Mouse (Mus musculus) retina, postnatal 1 day (tissue): ENCODE results near the gene Magel2.

Experiments
- DNase-seq: peaks from one replicate; pipeline ENCODE4 v3.0.0-alpha.2; 2012

Magel2 gene

DNA sequence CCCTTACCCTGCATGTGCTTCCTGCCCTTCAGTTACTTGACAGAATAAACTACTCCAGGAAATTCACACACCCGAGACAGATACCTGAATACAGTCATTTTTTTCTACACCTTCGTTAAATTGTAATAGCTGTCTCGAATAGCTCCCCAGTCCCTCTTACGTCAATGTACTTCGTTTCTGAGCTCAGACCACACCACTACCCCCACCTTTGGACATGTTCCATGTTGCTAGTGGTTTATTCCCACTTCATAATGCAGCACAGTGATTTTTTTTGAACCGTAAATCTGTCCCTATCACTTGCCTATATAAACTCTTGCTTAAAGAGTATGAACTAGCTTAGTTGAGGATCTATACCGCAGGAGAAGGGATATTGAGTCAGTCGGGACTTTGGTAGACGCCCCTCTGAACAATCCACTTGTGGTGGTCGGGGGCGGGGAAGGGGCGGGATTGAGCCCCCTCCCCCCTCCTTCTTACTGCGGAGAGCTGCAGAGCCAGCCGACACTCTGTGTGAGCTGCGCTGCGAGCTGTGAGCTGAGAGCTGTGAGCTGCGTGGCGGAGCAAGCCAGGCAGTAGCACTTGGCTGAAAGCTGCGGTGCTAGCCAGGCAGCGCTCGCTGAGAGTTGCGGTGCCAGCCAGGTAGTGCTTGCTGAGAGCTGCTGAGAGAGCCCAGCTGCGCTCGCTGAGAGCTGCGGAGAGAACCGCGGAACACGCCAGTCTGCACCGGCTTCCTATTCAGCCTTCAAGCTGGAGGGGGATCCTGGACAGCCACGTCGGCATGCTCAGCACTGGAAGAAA, at the start of gene Magel2:
Gene Magel2 (plus strand): TSS at position 501 of the 795 bp plus-strand sequence.
- peak; percentile 88 for DNase-seq

DNA sequence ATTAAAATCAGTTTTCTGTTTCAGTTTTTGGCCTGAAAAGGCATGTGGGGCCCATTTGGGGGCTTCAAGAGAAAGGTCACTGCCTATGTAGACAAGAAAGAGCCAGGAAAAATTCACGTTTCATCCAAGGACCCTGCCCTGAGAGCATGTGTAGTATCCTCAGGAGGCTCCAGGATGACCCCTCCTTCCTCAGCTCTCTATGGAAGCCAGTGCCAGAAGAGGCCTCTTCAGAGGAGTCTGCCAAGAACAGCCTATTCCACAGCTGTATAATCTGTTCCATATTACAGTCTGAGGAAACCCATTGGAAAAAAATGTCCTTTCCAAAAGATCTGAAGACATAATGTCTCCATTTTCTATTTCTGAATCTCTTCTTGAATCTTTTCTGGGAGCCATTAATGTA, 31.4 kb upstream of the Magel2 start:
- DNase-seq: no peak

DNA sequence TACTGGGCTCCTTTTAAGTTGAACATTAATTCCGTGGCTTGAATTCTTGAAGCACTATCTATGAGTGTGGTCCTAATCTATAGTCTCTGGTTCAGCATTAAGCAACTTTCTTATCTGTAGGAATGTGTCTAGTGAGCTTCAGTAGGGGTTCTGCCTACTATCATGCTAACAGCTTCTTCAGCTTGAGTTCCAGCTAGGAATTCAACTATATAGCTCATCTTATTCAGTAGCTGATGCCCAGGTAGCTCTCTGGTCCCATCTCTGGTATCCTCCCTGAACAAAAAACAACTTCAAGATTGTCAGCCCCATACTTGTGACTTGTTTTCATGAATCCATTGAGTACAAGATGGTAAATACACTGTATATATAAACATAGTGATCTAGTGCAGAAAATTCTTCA, 30.5 kb upstream of the Magel2 start, which contains the start of gene Ndn:
Gene Ndn (plus strand): TSS at position 301 of the 400 bp plus-strand sequence.
- no peak for DNase-seq

DNA sequence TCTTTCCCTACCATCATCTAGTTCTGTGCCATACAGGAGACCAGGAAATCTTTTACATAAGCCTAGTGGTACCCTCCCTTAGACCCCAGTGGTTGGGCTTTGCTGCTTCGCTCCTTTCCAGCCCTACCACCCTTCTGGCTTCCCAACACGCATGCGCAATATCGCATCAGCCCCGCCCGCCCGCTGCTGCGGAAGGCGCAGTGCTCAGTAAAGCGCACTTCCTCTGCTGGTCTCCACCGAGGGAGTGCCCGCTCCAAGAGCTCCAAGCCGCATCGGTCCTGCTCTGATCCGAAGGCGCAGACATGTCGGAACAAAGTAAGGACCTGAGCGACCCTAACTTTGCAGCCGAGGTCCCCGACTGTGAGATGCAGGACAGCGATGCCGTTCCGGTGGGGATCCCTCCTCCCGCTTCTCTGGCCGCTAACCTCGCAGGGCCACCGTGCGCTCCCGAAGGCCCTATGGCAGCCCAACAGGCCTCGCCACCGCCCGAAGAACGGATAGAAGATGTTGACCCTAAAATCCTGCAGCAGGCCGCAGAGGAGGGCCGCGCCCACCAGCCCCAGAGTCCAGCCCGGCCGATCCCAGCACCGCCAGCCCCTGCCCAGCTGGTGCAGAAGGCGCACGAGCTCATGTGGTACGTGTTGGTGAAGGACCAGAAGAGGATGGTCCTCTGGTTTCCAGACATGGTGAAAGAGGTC, 28.6 kb upstream of the Magel2 start:
- peak; percentile 90 for DNase-seq

DNA sequence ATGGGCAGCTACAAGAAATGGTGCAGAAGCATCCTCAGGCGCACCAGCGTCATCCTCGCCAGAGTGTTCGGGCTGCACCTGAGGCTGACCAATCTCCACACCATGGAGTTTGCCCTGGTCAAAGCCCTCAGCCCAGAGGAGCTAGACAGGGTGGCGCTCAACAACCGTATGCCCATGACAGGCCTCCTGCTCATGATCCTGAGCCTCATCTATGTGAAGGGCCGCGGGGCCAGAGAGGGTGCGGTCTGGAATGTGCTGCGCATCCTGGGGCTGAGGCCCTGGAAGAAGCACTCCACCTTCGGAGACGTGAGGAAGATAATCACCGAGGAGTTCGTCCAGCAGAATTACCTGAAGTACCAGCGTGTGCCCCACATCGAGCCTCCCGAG, 28.0 kb upstream of the Magel2 start:
- DNase-seq: no peak

DNA sequence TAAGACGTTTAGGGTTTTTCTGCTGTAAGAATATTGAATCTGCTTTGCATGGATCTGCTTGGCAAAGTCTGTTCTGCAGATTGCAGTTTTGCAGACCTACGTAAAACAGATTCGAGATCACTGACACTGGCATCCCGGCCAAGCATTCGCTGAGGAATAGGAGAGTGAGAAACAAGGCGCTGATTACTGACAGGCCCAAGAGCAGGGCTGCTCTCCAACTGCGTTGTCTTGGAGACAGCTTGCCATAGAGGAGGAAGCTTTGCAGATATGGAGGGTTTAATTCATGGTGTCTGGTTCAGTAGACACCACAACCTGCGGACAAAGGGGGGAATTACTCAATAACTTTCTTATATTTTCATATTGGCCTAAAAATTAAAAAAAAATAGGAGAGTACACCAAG, 25.5 kb upstream of the Magel2 start:
- DNase-seq: peak; percentile 3

DNA sequence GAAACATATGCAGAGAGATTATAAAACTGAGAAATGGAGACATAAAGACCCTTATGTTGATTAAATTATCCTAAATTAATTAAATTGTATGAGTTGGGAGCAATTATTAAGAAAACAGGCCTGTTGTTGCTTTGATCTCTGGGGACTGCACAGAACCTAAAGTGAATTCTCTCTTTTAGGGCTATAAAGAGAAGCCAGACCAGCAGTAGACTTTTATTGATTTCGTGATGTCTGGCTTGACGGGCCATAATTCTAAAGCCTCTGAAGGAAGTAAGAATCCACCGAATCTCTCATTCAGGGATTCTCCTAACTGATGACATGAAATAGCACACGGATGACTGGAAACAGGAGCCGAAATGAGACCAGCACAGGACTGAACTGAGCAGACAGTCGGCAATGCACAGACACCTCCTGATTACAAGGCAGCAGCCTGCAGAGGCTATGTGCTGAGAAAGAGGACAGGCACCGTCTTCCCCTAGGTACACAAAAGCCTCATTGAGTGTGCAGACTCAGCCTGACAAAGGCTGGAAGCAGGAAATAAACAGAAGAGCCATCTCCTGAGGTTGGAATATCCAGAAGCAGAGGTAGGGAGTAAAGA, 11.7 kb upstream of the Magel2 start:
- DNase-seq: no peak

DNA sequence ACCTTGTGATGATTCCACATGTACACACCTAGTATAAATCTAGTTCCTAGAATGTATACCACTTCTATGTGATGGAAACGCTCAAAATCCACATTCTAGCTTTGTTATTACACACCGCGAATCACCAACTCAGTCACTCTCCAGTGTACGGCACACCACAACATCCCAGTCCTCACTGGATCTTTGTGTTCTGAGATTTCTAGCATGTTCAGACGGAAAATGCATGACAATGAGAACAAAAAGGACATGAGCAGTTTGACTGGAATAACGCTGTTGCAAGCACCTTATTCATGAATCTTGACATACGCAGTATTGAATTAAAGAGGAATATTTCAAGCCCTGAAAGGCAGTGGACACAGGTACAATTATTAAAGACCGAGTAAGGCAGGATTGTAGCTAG, 10.1 kb upstream of the Magel2 start:
- no peak for DNase-seq

DNA sequence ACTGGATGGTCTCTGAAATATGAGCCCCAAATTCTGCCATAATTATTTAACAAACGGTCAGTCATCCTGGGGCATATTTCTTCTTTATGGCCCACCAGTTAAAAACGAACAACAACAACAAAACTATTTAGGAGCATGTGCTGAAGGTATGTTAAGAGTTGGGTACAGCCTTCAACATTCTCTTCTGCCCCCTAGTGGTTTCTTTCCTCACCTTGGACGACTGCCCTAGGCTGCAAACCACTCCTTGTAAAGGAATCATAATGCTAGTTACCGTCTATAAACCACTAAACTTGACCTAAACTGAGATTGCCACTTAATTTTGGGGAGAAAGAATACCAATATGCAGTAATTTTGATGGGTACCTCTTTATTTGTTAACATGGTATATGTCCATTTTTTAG, 1.2 kb upstream of the Magel2 start:
- DNase-seq: peak; percentile 58

DNA sequence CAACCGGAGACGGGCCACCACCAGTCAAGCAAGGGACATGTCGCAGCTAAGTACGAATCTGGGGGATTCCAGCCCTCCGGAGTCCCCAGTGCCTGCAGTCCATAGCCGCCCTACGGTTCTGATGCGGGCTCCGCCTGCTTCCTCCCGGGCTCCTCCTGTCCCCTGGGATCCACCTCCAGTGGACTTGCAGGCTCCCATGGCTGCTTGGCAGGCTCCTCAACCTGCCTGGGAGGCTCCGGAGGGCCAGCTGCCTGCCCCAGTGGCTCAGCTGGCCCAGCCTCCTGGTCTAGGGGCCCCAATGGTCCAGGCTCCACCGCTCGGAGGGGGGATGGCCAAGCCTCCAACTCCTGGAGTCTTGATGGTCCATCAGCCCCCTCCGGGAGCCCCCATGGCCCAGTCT, 503 bp downstream of the Magel2 start:
- DNase-seq: no peak

DNA sequence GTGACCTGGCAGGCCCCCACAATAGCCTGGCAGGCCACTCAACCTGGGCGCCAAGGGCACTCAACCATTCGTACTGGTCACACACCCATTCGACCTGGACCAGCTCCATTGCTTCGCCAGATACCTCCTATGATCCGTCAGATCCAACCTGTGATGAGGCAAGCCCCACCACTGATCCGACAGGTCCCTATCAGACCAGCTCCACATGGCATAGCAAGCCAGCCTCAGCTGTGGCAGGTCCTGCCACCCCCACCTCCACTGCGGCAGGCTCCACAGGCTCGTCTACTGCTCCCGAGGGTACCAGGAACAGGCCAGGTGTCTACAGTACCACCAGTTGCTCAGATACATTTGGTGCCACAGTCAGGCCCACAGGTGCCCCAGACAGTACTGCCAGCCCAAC, 1.7 kb downstream of the Magel2 start:
- DNase-seq: no peak

DNA sequence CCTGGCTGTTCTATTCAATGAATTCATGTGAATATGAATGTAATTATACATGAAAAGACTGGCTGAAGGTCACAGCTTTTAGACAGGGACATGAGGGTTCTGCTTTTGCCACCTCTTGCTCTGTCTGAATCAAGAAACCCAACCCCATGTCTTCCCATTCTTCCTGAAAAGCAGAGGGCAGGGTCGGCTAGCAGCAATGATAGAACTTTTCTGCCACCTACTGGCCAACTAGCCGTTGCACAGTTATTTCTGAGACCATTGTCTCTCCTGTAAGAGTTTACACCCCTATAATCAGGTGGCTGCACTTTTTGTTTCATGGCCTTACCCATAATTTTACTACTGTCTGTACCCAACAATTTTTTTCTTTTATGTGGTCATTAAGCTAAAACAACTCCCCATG, 5.6 kb downstream of the Magel2 start:
- DNase-seq: peak; percentile 71

DNA sequence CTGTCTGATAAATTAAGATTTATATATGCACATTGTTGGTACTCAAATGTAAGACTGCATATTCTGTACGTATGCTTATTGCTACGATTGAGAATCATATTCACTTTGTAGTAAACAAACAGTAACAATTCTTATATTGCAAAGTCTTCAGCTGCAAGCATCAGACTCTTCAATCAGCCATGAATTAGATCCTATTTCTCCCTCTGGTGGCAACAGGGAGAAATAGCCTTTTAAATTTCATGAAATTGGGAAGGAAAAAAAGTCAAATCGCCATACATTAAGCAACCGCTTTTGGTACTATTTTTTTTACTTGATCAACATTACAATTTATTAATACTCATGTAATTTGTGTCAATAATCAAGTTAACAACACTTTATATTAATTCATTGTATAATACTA, 11.5 kb downstream of the Magel2 start:
- DNase-seq: peak; percentile 14

DNA sequence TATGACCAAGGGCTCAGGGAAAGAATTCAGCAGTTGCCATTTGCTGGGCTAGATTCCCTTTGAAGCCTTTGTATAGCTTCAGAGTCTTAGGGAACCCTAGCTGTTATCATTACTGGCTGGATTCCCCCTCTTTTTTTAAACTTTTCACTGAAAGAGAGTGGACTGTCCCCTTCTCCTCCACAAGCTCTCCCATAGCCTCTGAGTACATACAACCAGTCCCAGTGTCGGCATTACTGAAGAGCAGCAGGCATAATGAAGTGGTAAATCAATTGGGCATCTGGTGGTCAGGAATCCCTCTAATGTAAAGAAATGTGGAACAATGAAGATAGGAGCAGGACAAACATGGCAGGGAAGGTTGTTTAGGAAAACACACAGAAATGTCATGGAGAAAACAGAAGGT, 15.4 kb downstream of the Magel2 start:
- no peak for DNase-seq

DNA sequence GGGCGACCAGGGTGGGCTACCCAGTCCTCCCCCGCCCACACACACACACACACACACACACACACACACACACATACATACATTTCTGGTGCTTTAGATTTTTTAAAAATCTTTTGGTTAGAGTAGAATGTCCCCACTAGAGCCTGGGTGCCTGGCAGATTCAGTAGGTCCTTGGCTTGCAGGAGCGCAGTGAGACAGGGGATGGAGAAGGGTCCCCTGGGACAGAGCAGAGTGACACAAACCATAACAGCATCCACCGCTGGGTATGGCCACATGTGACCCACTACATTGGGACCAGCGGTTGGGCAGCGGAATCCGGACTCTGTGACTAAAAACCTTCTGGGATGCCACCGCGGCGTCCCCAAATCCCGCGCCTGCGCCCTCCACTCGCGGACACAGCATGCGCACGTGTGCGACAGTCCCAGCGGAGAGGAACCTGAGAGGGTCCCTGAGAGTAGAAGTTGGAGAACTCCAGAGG, 29.8 kb downstream of the Magel2 start:
- DNase-seq: peak; percentile 44

DNA sequence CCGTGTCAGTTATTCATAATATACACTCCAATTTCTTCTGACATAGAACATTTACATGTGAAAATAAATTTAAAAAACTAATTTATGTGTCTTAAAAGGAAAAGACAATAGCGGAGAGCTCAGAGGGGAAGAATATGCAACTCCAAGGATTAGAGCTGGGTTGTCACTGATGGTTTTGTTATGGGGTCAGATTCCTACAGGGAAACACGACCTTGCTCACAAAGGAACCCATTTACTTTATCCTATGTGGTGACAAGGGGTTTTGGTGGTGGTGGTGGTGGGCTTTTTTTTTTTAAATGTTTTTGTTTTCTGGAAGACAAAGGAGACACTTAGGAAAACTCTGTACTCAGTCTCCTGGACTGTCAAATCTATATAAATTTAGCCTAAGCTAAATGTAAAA, 31.0 kb downstream of the Magel2 start:
- DNase-seq: no peak

DNA sequence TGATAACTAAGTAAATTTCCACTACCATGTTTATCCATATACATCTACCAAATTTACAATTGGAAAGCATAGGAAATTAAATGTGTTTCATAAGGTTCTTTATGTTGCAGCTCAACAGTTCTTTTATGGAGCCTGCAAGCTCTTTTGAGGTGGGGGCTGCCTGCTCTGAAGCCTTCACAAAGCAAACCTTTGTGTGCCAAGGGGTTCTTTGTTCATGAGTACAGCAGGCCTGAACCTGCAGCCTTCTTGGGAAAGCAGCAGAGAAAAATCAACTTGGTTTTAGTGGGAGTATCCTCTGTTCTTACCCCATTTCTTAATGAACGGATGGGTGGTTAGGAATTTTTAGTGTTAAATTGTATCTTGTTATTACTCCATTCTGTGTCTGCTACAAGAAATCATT, 38.4 kb downstream of the Magel2 start:
- no peak for DNase-seq

DNA sequence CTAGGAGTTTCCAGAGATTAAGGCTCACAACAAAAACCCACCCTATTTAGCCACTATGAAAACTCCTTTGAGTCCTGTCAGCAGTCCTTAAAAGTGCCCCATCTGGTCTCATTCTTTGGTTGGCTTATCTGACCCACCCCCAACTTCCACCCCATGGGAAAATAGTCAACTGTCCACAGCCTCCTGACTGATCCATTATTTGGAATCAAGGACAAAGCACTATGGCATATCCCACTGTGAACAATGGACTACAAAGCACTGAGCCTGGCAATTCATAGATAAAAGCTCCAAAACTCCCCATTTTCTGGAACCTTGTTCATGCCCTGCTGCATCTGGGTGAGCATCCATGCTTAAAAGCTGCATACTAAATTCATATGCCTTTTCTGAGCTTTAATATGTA, 39.4 kb downstream of the Magel2 start:
- peak; percentile 16 for DNase-seq

DNA sequence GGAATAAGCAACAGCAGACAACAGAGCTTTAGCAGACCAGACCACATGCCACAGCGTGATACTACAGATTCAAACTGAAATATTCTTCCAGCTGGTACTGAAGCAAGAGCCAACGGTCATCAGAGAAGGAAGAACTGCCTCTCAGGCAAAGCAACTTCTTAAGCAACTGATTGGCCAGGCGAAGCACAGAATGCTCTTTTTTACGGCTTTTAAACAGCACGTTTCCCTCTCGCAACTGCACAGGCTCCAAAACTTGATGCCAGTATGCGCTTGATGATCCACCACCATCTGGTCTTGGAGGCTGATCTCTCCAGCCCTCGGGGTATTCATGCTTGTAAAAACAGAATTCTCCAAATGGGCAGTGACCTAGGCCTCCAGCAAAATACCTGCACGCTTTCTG, 41.5 kb downstream of the Magel2 start:
- DNase-seq: no peak

DNA sequence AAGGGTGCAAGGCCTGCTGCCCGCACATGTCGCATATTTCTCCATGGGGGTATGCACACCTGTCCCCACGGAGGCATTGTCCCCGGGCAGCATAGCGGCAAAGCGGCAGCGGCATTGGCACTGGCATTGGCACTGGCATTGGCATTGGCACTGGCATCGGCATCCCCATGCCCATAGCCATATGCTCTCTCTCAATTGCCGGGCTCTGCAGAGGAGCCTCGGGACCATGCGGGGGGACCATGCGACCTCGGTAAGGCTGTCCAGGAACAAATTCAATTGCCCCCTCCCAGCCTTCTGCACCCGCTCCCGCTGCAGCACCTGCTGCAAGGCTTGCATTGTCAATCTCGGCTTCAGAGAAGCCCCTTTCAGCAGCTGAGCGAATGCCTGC, 42.3 kb downstream of the Magel2 start:
- DNase-seq: no peak

DNA sequence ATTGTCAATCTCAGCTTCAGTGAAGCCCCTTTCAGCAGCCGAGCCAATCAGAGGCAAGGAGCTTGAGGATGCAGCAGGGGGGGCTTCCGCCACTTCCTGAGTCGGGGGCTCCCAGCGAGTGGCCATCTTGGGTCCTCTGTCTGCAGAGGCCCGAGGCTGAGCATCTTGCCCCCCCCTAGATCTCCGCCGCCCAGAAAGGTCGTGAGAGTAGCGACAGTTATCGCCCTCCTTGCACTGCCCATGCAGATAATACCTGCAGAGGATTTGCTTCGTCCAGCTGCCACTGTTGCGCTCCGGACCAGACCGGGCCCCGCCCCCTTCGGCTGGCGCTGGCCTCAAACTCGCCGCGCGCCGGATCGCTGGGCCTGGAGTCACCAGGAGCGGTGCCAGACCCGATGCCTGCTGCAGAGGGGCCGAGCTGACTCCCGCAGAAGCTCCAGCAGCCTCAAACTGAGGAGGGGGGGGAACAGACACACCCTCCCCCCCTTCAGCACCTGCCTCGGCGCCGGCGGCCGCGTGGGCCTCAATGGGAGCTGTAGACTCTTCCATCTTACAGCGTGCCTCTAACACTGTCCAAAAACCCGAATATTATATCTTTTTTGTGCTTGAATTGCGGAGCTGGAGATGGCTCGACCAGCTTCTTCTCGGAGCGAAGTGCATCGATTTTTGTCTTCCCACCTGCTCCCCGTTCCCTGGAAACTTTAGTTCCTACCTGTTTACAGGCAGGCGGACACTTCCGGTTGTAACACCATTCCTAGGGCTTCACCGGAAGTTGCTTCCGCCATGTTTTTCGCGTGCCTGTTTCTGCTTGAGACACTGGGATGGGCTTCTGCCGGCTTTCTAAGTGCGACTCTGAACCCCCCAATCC, 42.9 kb downstream of the Magel2 start, which contains the start of gene Mkrn3:
Gene Mkrn3 (minus strand): TSS at position 647 of the 868 bp plus-strand sequence.
- DNase-seq: peak; percentile 93

DNA sequence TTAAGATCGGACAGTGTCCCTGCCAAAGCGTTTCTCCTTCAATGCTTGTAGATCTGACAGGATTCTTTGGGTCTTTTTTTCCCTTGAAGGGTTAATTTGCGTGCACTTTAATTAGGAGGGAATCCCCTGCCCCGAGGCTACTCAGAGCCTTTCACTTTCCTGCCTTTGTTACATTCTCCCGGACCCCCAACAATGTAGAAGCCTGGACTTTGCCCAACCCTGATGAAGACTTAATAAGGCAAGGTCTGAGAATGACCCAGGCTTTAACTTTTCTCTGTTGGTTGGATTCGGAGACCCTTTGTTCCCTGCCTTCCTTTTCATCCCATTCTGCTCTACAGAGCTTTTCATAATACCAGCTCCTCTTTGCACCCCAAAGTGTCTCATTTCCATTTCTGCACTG, 43.8 kb downstream of the Magel2 start:
- DNase-seq: peak; percentile 38

DNA sequence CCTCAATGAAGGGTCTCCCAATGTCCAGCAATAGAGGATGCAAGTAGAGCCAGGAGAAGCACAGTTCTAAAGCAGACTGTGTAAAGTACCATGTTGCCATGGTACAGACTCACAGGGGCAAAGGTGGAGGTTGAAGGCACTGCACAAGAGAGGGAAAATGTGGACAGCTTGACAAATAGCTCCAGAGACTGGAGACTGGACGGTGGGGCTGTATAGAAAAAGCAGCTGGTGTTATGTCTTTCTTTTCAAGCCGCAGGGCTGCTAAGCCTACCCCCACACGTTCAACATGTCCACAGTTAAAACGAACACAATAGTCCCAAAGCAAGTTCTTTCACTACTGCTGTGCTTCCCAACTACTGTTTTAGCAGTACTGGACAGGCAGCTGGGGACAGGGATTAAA, 46.4 kb downstream of the Magel2 start:
- DNase-seq: no peak
